Mouse (Mus musculus) retina, embryonic 14.5 days (tissue): ENCODE data around the gene Gin1.

Experiments
- DNase-seq: peaks from one replicate; pipeline ENCODE4 v3.0.0-alpha.2; 2015; ENCODE audit warnings: low spot score

Gin1 gene

DNA sequence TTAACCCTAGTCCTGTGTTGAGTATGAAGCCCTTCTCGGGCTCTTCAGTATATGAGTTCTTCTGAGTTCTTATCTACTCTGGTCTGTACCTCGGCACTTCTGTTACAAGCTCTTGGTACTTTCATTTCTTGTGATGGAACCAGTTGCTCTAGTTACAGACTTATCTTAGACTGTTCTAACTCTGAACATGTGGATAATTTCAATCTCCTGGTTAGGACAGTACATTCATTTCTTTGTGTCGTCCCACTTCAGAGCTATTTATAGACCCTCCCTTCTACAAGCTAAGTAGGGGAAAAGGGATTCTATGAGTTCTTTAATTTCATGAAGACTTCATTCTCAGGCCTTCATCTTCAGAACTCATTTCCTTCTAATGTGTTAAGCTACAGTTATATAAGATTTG lies 17.7 kb downstream of the Gin1 start:
- DNase-seq: no peak

- no peak for DNase-seq
Measured at GRCm38 (mm10) chr1:97788490-97788889, 18.5 kb downstream of the Gin1 start.

DNA sequence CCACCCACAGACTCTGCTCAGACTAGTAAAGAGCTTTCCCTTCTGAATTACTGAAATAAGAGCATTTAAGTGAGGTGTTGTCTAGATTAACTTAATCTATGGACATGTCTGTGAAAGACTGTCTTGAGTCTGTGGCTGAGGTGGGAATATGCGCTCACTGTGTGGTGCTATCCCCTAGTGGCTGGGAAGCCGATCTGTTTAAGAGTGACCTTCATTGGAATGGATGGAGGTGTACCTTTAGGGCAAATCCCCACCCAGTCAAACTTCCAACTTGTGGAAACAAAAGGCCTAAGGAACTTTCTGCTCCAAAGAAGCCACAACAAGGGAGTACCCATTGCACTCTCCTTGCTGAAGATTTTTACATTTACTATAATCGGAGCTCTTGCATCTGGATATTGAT lies 24.1 kb downstream of the Gin1 start:
- DNase-seq: no peak

DNA sequence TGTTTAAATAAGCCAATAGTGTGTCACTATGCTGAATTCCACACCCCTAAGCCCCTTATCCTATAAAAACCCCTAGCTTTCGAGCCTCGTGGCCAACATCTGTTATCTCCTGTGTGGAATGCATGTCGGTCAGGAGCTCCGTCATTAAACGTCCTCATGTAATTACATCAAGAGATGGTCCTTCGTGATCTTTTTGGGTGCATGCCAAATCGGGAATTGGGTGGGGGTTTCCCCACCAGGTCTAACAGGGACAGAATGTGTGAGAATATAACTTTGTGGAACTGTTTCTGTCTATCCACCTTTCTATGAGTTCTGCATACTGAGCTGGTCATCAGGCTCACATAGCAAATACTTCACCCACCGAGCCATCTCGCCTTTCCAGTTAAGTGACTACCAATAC lies 26.0 kb downstream of the Gin1 start:
- no peak for DNase-seq

DNA sequence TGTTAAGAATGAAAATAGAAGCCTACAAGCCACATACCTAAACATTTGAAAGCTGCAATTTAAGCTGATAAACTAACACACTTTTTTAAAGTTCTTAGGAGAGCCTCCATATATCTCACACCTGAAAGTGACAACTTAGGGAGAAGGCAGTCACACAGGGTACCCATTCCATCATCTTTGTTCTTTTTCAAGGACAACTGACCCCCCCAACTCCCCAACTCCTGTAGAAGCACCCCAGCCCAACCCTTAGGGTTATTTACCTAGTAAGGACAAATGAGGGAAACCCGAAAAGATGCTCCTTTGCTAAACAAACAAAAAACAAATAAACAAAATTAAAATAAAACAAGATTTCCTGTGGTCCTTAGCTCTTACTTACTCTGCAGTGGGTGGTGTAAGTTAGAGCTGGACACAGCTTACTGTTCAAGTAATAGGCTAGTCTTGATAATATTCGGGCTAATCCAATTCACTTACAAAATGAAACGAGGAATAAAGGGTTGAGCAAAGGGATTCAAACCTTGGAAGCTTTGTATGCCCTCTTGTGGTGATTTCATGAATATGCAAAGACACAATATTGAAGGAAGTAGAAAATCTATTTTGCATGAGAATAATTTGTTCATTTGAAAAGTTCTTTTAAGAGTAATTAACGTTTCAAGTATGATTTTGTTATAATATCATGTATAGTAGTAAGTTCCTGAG lies 32.4 kb downstream of the Gin1 start:
- DNase-seq: peak; percentile 58

DNA sequence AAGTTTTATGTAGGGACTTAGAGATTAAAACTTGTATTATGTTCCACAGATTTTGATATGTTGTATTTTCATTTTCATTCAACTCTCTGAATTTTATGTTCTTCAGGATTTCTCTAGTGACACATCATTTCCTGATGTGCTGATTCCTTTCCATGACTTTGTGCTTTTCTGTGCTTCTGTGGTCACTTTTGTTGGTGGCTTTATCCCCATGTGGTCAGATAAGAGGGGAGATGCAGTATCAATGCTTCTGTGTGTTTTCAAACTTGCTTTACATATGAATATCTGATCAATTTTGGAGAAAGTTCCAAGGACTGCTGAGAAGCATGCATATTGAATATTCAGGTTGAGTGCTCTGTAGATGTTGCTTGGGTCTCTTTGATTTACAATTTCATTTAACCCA lies 34.5 kb downstream of the Gin1 start:
- no peak for DNase-seq

DNA sequence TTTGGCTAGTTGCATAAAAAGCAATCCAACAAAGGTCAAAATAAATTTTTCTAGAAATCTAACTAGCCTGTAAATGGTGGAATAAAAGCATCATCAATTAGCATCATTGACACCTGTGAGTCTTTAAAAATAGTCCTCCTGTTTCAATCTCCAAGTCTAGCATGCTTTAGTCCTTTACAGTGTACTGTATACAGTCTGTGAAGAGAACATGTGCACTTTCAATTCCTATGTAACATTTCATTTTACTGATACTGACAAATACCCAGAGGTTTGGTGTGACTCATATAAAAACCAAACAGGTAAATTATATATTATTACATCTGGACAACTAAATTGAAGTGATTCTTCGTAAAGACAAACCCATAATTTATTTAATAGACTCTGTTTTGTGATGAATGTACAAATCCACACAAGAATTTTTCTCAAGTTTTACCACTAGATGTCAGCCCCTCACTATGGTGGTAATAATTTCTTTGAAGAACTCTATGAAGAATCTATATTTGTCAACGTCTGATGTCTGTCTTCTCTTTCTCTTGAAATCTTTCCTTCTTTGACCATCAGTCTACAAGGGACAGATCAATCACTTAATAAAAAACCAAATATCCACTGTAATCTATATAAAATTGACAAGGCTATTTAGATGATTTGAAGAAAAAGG lies 39.4 kb downstream of the Gin1 start:
- peak; percentile 77 for DNase-seq

DNA sequence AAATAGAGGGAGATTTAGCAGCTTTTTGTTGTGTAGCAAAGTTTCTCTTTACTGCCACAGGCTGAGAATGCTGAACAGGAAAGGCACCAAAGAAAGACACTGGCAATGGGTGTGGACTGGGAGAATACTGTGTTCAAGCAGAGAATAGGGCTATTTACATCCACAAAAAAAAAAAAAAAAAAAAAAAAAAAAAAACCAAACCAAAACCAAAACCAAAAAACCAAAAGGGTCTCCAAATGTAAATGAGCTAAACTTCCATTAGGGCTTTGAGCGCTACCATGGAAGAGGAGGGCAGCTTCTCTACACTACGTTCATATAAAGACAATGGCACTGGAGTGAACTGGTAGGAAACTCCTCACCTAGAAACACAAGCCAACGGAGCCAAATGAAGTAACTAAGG lies 51.3 kb downstream of the Gin1 start:
- DNase-seq: no peak

- no peak for DNase-seq
Measured at GRCm38 (mm10) chr1:97822203-97822602, 52.2 kb downstream of the Gin1 start.

GRCm38 (mm10) chr1:97822904-97823303 lies 52.9 kb downstream of the Gin1 start:
- DNase-seq: no peak

DNA sequence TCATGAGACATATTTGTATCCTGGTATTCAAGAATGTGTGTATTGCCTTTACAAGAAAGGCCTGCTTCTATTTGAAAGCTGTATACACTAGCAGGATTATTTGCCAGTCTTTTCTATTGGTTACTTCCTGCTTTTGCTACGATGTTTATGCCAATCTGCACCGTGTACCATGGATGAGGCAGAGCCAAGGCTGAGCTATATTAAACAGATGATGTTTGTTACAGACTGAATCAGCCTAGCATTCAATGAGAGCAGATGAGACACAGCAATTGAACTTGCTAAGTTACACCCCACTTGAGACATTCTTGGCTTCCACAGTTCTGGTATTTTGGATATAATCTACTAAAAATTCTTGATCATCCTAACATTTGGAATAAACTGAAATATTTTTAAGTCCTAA lies 57.6 kb downstream of the Gin1 start:
- DNase-seq: no peak

GRCm38 (mm10) chr1:97828087-97828486 lies 58.1 kb downstream of the Gin1 start:
- no peak for DNase-seq

GRCm38 (mm10) chr1:97833466-97834353 lies 63.7 kb downstream of the Gin1 start:
- DNase-seq: no peak

DNA sequence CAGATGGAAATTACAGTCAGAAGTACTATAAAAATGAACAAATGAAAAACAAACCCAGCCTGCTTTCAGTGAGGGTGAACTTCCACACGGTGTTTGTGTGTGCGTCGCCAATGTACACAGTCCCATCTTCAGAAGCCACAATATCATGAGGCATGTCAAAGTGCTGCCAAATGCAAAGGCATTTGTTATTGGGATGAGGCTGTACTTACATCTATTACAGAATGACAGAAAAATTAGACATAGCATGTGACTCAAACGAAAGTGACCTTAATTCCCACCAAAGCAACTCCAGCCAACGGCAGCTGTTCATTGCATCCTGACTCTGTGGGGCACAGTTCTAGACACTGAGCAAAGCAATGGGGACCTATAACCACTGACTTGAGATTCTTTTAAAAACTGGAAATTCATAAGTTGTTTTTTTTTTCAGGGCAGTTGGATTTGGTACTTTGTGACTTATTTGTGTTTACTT lies 64.4 kb downstream of the Gin1 start:
- DNase-seq: no peak
